Mouse (Mus musculus): ENCODE results near the gene Garnl3. TPM values are rescaled to one million over a fixed set of nuclear protein-coding genes. Genes with fewer than 3 reads are reported as not detected.

Gene Garnl3
- polyA plus RNA-seq, 1 experiment from 2014 or later, result 13.6 TPM

DNA sequence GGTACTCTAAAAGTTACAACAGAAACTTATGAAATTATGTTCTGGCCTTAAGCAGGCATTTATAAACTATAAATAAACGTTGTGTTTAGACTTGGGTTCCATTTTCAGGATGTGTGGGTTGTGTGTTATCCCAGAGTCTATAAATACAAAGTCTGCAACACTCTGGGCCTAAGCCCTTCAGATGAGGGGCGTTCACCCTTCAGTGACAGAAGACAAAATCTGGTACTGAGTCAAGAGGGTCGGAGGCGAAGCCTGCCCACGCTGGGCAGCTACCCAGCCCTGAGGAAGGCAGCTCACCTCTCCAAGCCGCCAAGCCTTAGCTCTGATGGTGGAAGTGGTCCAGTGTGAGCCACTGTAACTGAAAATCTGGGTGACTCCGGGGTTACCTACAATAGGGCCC, 129.3 kb downstream of the Garnl3 start:
- DNase-seq (ENCODE audit: low spot score, missing footprints) (no peak), ATAC-seq (ENCODE audit: low FRiP score) (no peak)
- 88% methylated on average over 7 of the region's 7 CpGs for WGBS
- H3K27ac ChIP-seq (ENCODE audit: low read depth, low read length), result no peak overlapping the region
- H3K36me3 ChIP-seq (ENCODE audit: control insufficient read depth, insufficient read depth, low read length), result no peaks in the 10 kb centered on the region
- no peak overlapping the region for H3K4me2 ChIP-seq
- no peak overlapping the region for H3K4me3 ChIP-seq (ENCODE audit: low read depth, low read length)
- no peak overlapping the region for H3K9ac ChIP-seq (ENCODE audit: low read length)
- no peaks in the 10 kb centered on the region for H3K9me3 ChIP-seq (ENCODE audit: control insufficient read depth, low read length)
- H3K27me3 ChIP-seq (ENCODE audit: control insufficient read depth, insufficient read depth, low read length), result no peaks in the 10 kb centered on the region
- H3K4me1 ChIP-seq (ENCODE audit: control insufficient read depth, insufficient read depth, low read length), result no peaks in the 10 kb centered on the region

DNA sequence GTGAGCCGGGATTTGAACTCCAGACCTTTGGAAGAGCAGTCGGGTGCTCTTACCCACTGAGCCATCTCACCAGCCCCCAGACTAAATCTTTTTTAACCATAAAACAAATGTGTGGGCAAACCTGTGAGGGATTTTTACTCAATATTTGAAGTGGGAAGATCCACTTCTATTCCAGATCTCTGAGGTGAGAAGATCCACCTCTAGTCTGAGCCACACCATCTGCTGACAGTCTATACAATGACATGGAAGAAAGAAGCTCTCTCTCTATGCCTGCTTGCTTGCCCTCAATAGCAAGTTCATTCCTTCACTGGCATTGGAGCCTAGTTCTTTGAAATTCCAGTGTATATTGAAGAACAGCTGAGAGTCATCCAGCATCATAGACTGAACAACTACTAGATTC, 131.7 kb downstream of the Garnl3 start:
- ATAC-seq (ENCODE audit: low FRiP score) (no peak), DNase-seq (ENCODE audit: low spot score, missing footprints) (no peak)
- Histone ChIP-seq H3K4me1 (ENCODE audit: control insufficient read depth, insufficient read depth, low read length) (no peaks in the 10 kb centered on the region), H3K27me3 (ENCODE audit: control insufficient read depth, insufficient read depth, low read length) (no peaks in the 10 kb centered on the region), H3K27ac (ENCODE audit: low read depth, low read length) (no peak overlapping the region), H3K36me3 (ENCODE audit: control insufficient read depth, insufficient read depth, low read length) (no peaks in the 10 kb centered on the region), H3K4me3 (ENCODE audit: low read depth, low read length) (no peak overlapping the region), H3K9me3 (ENCODE audit: control insufficient read depth, low read length) (no peaks in the 10 kb centered on the region), H3K9ac (ENCODE audit: low read length) (no peak overlapping the region), H3K4me2 (no peak overlapping the region)
- WGBS, result 89% methylated on average over 2 of the region's 2 CpGs

DNA sequence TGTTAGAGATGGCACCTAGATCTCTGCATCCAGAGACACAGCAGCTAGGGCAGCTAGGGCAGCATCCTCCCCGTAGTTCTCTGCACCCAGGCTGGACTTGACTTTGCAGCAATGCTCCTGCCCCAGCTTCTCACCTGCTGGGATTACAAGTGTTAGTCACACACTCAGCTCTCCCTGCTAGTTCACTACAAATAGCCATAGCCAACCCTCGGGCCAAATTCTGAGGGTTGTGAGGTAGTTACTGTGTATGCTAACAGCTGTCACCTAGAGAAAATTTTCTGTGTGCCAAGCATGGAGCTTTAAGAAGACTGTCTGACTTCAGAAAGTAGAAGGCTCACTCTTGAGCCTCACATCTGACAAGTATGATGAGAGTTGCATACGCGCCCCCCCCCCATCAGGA, 133.7 kb downstream of the Garnl3 start:
- ATAC-seq (ENCODE audit: low FRiP score), result no peak
- H3K4me1 ChIP-seq (ENCODE audit: control insufficient read depth, insufficient read depth, low read length), result no peaks in the 10 kb centered on the region
- no peak overlapping the region for H3K4me2 ChIP-seq
- H3K27me3 ChIP-seq (ENCODE audit: control insufficient read depth, insufficient read depth, low read length), result no peaks in the 10 kb centered on the region
- H3K36me3 ChIP-seq (ENCODE audit: control insufficient read depth, insufficient read depth, low read length), result no peaks in the 10 kb centered on the region
- no peak overlapping the region for H3K27ac ChIP-seq (ENCODE audit: low read depth, low read length)
- 79% methylated on average over 4 of the region's 4 CpGs for WGBS
- no peak overlapping the region for H3K4me3 ChIP-seq (ENCODE audit: low read depth, low read length)
- no peak for DNase-seq (ENCODE audit: low spot score, missing footprints)
- H3K9me3 ChIP-seq (ENCODE audit: control insufficient read depth, low read length), result no peaks in the 10 kb centered on the region
- H3K9ac ChIP-seq (ENCODE audit: low read length), result no peak overlapping the region

DNA sequence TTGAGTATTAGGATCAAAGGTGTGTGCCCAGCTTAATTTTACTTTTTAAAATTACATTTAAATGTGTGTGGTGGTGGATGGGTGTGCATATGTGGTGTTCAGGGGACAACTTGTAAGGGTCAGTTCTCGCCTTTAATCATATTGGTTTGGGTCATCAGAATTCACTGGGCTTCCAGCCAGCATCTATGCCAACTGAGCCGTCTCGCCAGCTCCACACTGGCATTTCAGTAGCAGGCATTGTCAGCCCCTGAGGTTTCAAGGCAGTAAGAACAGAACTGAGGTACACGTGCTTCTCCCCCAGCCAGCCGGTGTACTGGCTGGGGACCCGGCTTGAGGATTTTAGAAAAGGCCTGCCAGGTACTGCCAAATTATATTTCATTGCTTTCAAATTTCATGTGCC, 134.4 kb downstream of the Garnl3 start:
- no peak for ATAC-seq (ENCODE audit: low FRiP score)
- no peak overlapping the region for H3K27ac ChIP-seq (ENCODE audit: low read depth, low read length)

GRCm38 (mm10) chr2:32992130-32992529, 139.3 kb downstream of the Garnl3 start:
- Histone ChIP-seq H3K9ac (ENCODE audit: low read length) (no peak overlapping the region), H3K27me3 (ENCODE audit: control insufficient read depth, insufficient read depth, low read length) (no peaks in the 10 kb centered on the region), H3K4me2 (no peak overlapping the region), H3K9me3 (ENCODE audit: control insufficient read depth, low read length) (no peaks in the 10 kb centered on the region), H3K27ac (ENCODE audit: low read depth, low read length) (no peak overlapping the region), H3K4me1 (ENCODE audit: control insufficient read depth, insufficient read depth, low read length) (no peaks in the 10 kb centered on the region), H3K36me3 (ENCODE audit: control insufficient read depth, insufficient read depth, low read length) (no peaks in the 10 kb centered on the region), H3K4me3 (ENCODE audit: low read depth, low read length) (no peak overlapping the region)
- WGBS, result 72% methylated on average over 6 of the region's 6 CpGs
- no peak for ATAC-seq (ENCODE audit: low FRiP score)
- no peak for DNase-seq (ENCODE audit: low spot score, missing footprints)

More for the DNA sequence above, 134.4 kb downstream of the Garnl3 start:
- DNase-seq (ENCODE audit: low spot score, missing footprints), result no peak
- Histone ChIP-seq H3K4me1 (ENCODE audit: control insufficient read depth, insufficient read depth, low read length) (no peaks in the 10 kb centered on the region), H3K9ac (ENCODE audit: low read length) (no peak overlapping the region), H3K27me3 (ENCODE audit: control insufficient read depth, insufficient read depth, low read length) (no peaks in the 10 kb centered on the region), H3K4me3 (ENCODE audit: low read depth, low read length) (no peak overlapping the region), H3K4me2 (no peak overlapping the region), H3K36me3 (ENCODE audit: control insufficient read depth, insufficient read depth, low read length) (no peaks in the 10 kb centered on the region), H3K9me3 (ENCODE audit: control insufficient read depth, low read length) (no peaks in the 10 kb centered on the region)
- WGBS, result 77% methylated on average over 6 of the region's 6 CpGs

- WGBS, result 52% methylated on average over 13 of the region's 13 CpGs
- no peak for DNase-seq (ENCODE audit: low spot score, missing footprints)
- Histone ChIP-seq H3K4me3 (ENCODE audit: low read depth, low read length) (no peak overlapping the region), H3K36me3 (ENCODE audit: control insufficient read depth, insufficient read depth, low read length) (no peaks in the 10 kb centered on the region), H3K27me3 (ENCODE audit: control insufficient read depth, insufficient read depth, low read length) (no peaks in the 10 kb centered on the region), H3K27ac (ENCODE audit: low read depth, low read length) (no peak overlapping the region), H3K9me3 (ENCODE audit: control insufficient read depth, low read length) (no peaks in the 10 kb centered on the region), H3K4me1 (ENCODE audit: control insufficient read depth, insufficient read depth, low read length) (no peaks in the 10 kb centered on the region), H3K4me2 (no peak overlapping the region), H3K9ac (ENCODE audit: low read length) (no peak overlapping the region)
- ATAC-seq (ENCODE audit: low FRiP score), result no peak
Observed at GRCm38 (mm10) chr2:32990167-32990832, 141.2 kb downstream of the Garnl3 start.

GRCm38 (mm10) chr2:32989376-32989775, 142.1 kb downstream of the Garnl3 start:
- no peaks in the 10 kb centered on the region for H3K27me3 ChIP-seq (ENCODE audit: control insufficient read depth, insufficient read depth, low read length)
- H3K4me1 ChIP-seq (ENCODE audit: control insufficient read depth, insufficient read depth, low read length), result no peaks in the 10 kb centered on the region
- DNase-seq (ENCODE audit: low spot score, missing footprints), result no peak
- ATAC-seq (ENCODE audit: low FRiP score), result no peak
- H3K36me3 ChIP-seq (ENCODE audit: control insufficient read depth, insufficient read depth, low read length), result no peaks in the 10 kb centered on the region
- WGBS, result 78% methylated on average over 3 of the region's 3 CpGs
- no peak overlapping the region for H3K9ac ChIP-seq (ENCODE audit: low read length)
- no peak overlapping the region for H3K4me3 ChIP-seq (ENCODE audit: low read depth, low read length)
- no peak overlapping the region for H3K4me2 ChIP-seq
- H3K27ac ChIP-seq (ENCODE audit: low read depth, low read length), result no peak overlapping the region
- no peaks in the 10 kb centered on the region for H3K9me3 ChIP-seq (ENCODE audit: control insufficient read depth, low read length)

DNA sequence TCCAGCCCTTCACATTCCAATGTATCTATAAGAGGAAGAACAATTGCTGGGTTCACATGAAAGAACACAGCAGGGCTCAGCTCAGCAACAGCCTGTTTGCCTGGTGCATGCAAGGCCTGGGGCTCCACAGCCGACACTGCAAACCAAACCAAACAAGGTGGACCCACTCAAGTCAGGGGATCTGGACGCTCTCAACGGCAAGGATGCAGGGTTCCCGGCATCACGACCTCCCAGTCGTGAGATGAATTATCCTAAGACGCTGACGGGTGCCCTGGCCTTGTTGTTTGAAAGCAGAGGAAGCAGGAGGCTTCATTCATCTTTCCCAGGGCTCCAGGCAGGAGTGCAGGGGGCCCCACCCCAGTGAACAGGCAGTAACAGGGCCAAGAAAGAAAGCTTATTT, 145.6 kb downstream of the Garnl3 start:
- no peaks in the 10 kb centered on the region for H3K9me3 ChIP-seq (ENCODE audit: control insufficient read depth, low read length)
- ATAC-seq (ENCODE audit: low FRiP score) (no peak), DNase-seq (ENCODE audit: low spot score, missing footprints) (no peak)
- H3K27ac ChIP-seq (ENCODE audit: low read depth, low read length), result no peak overlapping the region
- no peak overlapping the region for H3K4me2 ChIP-seq
- WGBS, result 75% methylated on average over 8 of the region's 8 CpGs
- no peaks in the 10 kb centered on the region for H3K36me3 ChIP-seq (ENCODE audit: control insufficient read depth, insufficient read depth, low read length)
- H3K4me3 ChIP-seq (ENCODE audit: low read depth, low read length), result no peak overlapping the region
- H3K9ac ChIP-seq (ENCODE audit: low read length), result no peak overlapping the region
- no peaks in the 10 kb centered on the region for H3K27me3 ChIP-seq (ENCODE audit: control insufficient read depth, insufficient read depth, low read length)
- peaks cover 13% of the 10 kb centered on the region for H3K4me1 ChIP-seq (ENCODE audit: control insufficient read depth, insufficient read depth, low read length)

DNA sequence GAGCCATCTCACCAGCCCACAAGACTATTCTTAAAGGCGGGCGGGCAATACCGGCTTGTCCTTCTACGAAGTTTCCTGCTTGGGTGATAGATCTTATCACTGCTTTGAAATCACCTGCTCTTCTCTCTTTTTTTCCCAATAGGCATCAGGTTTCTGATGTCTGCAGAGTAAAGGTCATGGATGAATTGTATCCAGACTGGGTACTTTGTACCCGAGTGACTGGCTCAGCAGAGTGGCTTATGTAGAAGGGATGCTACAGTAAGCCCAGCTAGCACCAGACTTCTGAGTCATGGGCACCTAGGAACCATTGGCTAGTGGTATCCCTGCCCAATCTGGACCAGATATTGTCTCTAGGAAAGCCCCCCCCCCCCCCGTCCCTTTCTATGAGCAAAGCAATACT, 147.8 kb downstream of the Garnl3 start:
- WGBS, result 53% methylated on average over 6 of the region's 6 CpGs
- Histone ChIP-seq H3K4me1 (ENCODE audit: control insufficient read depth, insufficient read depth, low read length) (peaks cover 15% of the 10 kb centered on the region), H3K36me3 (ENCODE audit: control insufficient read depth, insufficient read depth, low read length) (no peaks in the 10 kb centered on the region), H3K9me3 (ENCODE audit: control insufficient read depth, low read length) (no peaks in the 10 kb centered on the region), H3K9ac (ENCODE audit: low read length) (no peak overlapping the region), H3K4me3 (ENCODE audit: low read depth, low read length) (no peak overlapping the region), H3K27me3 (ENCODE audit: control insufficient read depth, insufficient read depth, low read length) (no peaks in the 10 kb centered on the region), H3K4me2 (no peak overlapping the region), H3K27ac (ENCODE audit: low read depth, low read length) (no peak overlapping the region)
- ATAC-seq (ENCODE audit: low FRiP score), result no peak
- no peak for DNase-seq (ENCODE audit: low spot score, missing footprints)
